Mouse (Mus musculus) kidney, embryonic 14.5 days (tissue): ENCODE measurements around the gene Mrtfb. TPM values are rescaled to one million over a fixed set of nuclear protein-coding genes. Genes with fewer than 3 reads are reported as not detected.
A peak's percentile ranks its signal among the peaks of the same experiment; 100 is the strongest.

ENCODE experiments used
- ATAC-seq: fragments of 200-750 bp; cut with Nextera tagmentation; 2 replicates; pipeline ENCODE4 v1.8.0; 2017; ENCODE audit warnings: moderate number of reproducible peaks, mild to moderate bottlenecking, moderate TSS enrichment, moderate library complexity; ENCODE audit not compliant: low FRiP score, low TSS enrichment
- H3K27ac ChIP-seq: fragments of 300-500 bp; sonication (generic); 2 replicates; pipeline ENCODE4 v1.5.1; 2014; ENCODE audit warnings: low read depth, mild to moderate bottlenecking, low read length, moderate library complexity, mixed read lengths
- H3K27me3 ChIP-seq: fragments of 300-500 bp; sonication (generic); 2 replicates; pipeline ENCODE4 v1.6.1; 2014; ENCODE audit warnings: mild to moderate bottlenecking, low read length; ENCODE audit not compliant: control insufficient read depth, insufficient read depth
- H3K36me3 ChIP-seq: fragments of 300-500 bp; sonication (generic); 2 replicates; pipeline ENCODE4 v1.6.1; 2014; ENCODE audit warnings: low read length, mixed read lengths; ENCODE audit not compliant: control insufficient read depth, insufficient read depth
- H3K4me1 ChIP-seq: fragments of 300-500 bp; sonication (generic); 2 replicates; pipeline ENCODE4 v1.6.1; 2014; ENCODE audit warnings: low read length, mixed read lengths; ENCODE audit not compliant: control insufficient read depth, insufficient read depth
- H3K4me2 ChIP-seq: fragments of 300-500 bp; sonication (generic); replicated peaks from 2 replicates; pipeline ENCODE4 v1.6.1; 2014; ENCODE audit warnings: low read depth, mild to moderate bottlenecking, low read length
- H3K4me3 ChIP-seq: fragments of 300-500 bp; sonication (generic); 2 replicates; pipeline ENCODE4 v1.5.1; 2014; ENCODE audit warnings: mild to moderate bottlenecking, low read length
- H3K9ac ChIP-seq: fragments of 300-500 bp; sonication (generic); 2 replicates; pipeline ENCODE4 v1.6.1; 2014; ENCODE audit warnings: low read depth, mild to moderate bottlenecking, low read length, moderate library complexity
- H3K9me3 ChIP-seq: fragments of 300-500 bp; sonication (generic); 2 replicates; pipeline ENCODE4 v1.6.1; 2016; ENCODE audit warnings: low read length; ENCODE audit not compliant: control insufficient read depth
- WGBS: fragments of 180-500 bp; shearing (Covaris S2); extraction: QIAGEN DNeasy Blood & Tissue Kit; methylation state at CpG from one replicate; pipeline ENCODE4 v1.1.7; 2014; 5-methylcytosine and 5-hydroxymethylcytosine counted together
- polyA plus RNA-seq: library from polyadenylated mRNA; unstranded; fragments of >200 nt; fragmentation: Nextera tagmentation; extraction: Ambion mirVana; gene quantifications from 2 replicates; pipeline ENCODE4 v1.2.1, GENCODE M21; 2014

The Mrtfb gene
- polyA plus RNA-seq, 1 experiment from 2014 or later: 30.1 TPM

GRCm38 (mm10) chr16:13381771-13382170 lies 125.5 kb downstream of the Mrtfb start:
- 84% methylated on average over 2 of the region's 2 CpGs for WGBS
- no peak overlapping the region for H3K4me3 ChIP-seq

GRCm38 (mm10) chr16:13387306-13387705 lies 131.0 kb downstream of the Mrtfb start:
- no peak for ATAC-seq
- 86% methylated on average over 4 of the region's 4 CpGs for WGBS
- no peaks in the 10 kb centered on the region for H3K9me3 ChIP-seq

More at GRCm38 (mm10) chr16:13381771-13382170, 125.5 kb downstream of the Mrtfb start:
- Histone ChIP-seq H3K27me3 (no peaks in the 10 kb centered on the region), H3K36me3 (peaks cover 31% of the 10 kb centered on the region), H3K9me3 (no peaks in the 10 kb centered on the region), H3K4me2 (no peak overlapping the region), H3K27ac (no peak overlapping the region), H3K4me1 (no peaks in the 10 kb centered on the region), H3K9ac (no peak overlapping the region)
- no peak for ATAC-seq

GRCm38 (mm10) chr16:13400375-13400774 lies 144.1 kb downstream of the Mrtfb start:
- Histone ChIP-seq H3K9me3 (no peaks in the 10 kb centered on the region), H3K9ac (no peak overlapping the region), H3K27me3 (no peaks in the 10 kb centered on the region), H3K4me3 (no peak overlapping the region), H3K36me3 (peaks cover 83% of the 10 kb centered on the region), H3K4me2 (no peak overlapping the region), H3K4me1 (no peaks in the 10 kb centered on the region), H3K27ac (no peak overlapping the region)
- WGBS: 70% methylated on average over 2 of the region's 2 CpGs
- ATAC-seq: no peak

More at GRCm38 (mm10) chr16:13387306-13387705, 131.0 kb downstream of the Mrtfb start:
- Histone ChIP-seq H3K36me3 (peaks cover 48% of the 10 kb centered on the region), H3K4me2 (no peak overlapping the region), H3K27ac (no peak overlapping the region), H3K27me3 (no peaks in the 10 kb centered on the region), H3K4me1 (no peaks in the 10 kb centered on the region), H3K9ac (no peak overlapping the region), H3K4me3 (no peak overlapping the region)

GRCm38 (mm10) chr16:13401591-13401990 lies 145.3 kb downstream of the Mrtfb start:
- no peak overlapping the region for H3K27ac ChIP-seq
- H3K27me3 ChIP-seq: no peaks in the 10 kb centered on the region
- no peak overlapping the region for H3K9ac ChIP-seq
- H3K36me3 ChIP-seq: peaks cover 82% of the 10 kb centered on the region
- H3K4me2 ChIP-seq: no peak overlapping the region
- no peaks in the 10 kb centered on the region for H3K4me1 ChIP-seq
- no peaks in the 10 kb centered on the region for H3K9me3 ChIP-seq
- H3K4me3 ChIP-seq: no peak overlapping the region
- 71% methylated on average over 5 of the region's 5 CpGs for WGBS
- ATAC-seq: no peak

GRCm38 (mm10) chr16:13404656-13405055 lies 148.4 kb downstream of the Mrtfb start:
- no peak overlapping the region for H3K27ac ChIP-seq
- H3K27me3 ChIP-seq: no peaks in the 10 kb centered on the region
- peaks cover 80% of the 10 kb centered on the region for H3K36me3 ChIP-seq
- no peak overlapping the region for H3K9ac ChIP-seq
- WGBS: 31% methylated on average over 6 of the region's 6 CpGs
- H3K4me1 ChIP-seq: no peaks in the 10 kb centered on the region
- H3K4me3 ChIP-seq: no peak overlapping the region
- H3K4me2 ChIP-seq: no peak overlapping the region
- H3K9me3 ChIP-seq: no peaks in the 10 kb centered on the region
- peak; percentile 87 for ATAC-seq

GRCm38 (mm10) chr16:13405403-13405802 lies 149.1 kb downstream of the Mrtfb start:
- Histone ChIP-seq H3K9me3 (no peaks in the 10 kb centered on the region), H3K4me3 (no peak overlapping the region), H3K27me3 (no peaks in the 10 kb centered on the region), H3K9ac (no peak overlapping the region), H3K4me1 (no peaks in the 10 kb centered on the region), H3K27ac (no peak overlapping the region), H3K36me3 (peaks cover 78% of the 10 kb centered on the region), H3K4me2 (no peak overlapping the region)
- no peak for ATAC-seq
- WGBS: 74% methylated on average over 2 of the region's 2 CpGs

GRCm38 (mm10) chr16:13409530-13410163 lies 153.4 kb downstream of the Mrtfb start:
- H3K9me3 ChIP-seq: no peaks in the 10 kb centered on the region
- 75% methylated on average over 4 of the region's 4 CpGs for WGBS
- peak; percentile 58; the same call in 1 of the 2 replicates for ATAC-seq
- H3K4me3 ChIP-seq: no peak overlapping the region
- no peak overlapping the region for H3K27ac ChIP-seq
- no peak overlapping the region for H3K4me2 ChIP-seq
- H3K9ac ChIP-seq: no peak overlapping the region
- peaks cover 71% of the 10 kb centered on the region for H3K36me3 ChIP-seq
- H3K4me1 ChIP-seq: no peaks in the 10 kb centered on the region
- no peaks in the 10 kb centered on the region for H3K27me3 ChIP-seq

- Histone ChIP-seq H3K4me3 (no peak overlapping the region), H3K4me2 (no peak overlapping the region), H3K36me3 (peaks cover 63% of the 10 kb centered on the region), H3K9me3 (no peaks in the 10 kb centered on the region), H3K9ac (no peak overlapping the region), H3K27ac (no peak overlapping the region), H3K27me3 (no peaks in the 10 kb centered on the region), H3K4me1 (no peaks in the 10 kb centered on the region)
- WGBS: 90% methylated on average over 2 of the region's 2 CpGs
- no peak for ATAC-seq
These were observed 154.5 kb downstream of the Mrtfb start for GRCm38 (mm10) chr16:13410760-13411159.

- WGBS: 94% methylated on average over 4 of the region's 4 CpGs
- H3K36me3 ChIP-seq: peaks cover 57% of the 10 kb centered on the region
These were observed 155.2 kb downstream of the Mrtfb start for GRCm38 (mm10) chr16:13411531-13411930.

More at GRCm38 (mm10) chr16:13411531-13411930, 155.2 kb downstream of the Mrtfb start:
- Histone ChIP-seq H3K4me1 (no peaks in the 10 kb centered on the region), H3K4me3 (no peak overlapping the region), H3K9ac (no peak overlapping the region), H3K27me3 (no peaks in the 10 kb centered on the region), H3K9me3 (no peaks in the 10 kb centered on the region), H3K4me2 (no peak overlapping the region), H3K27ac (no peak overlapping the region)
- ATAC-seq: no peak
